Mouse (Mus musculus) lung, postnatal 25 days (tissue): ENCODE results near the gene Slc16a10.
"Not testable (repeated sequence)": the region's sequence is repeated elsewhere in the genome, so short reads cannot be mapped to it uniquely, and the experiment has no call there.

Experiments
- DNase-seq: peaks from one replicate; pipeline ENCODE4 v3.0.0; 2022; ENCODE audit warnings: low spot score

The Slc16a10 gene

DNA sequence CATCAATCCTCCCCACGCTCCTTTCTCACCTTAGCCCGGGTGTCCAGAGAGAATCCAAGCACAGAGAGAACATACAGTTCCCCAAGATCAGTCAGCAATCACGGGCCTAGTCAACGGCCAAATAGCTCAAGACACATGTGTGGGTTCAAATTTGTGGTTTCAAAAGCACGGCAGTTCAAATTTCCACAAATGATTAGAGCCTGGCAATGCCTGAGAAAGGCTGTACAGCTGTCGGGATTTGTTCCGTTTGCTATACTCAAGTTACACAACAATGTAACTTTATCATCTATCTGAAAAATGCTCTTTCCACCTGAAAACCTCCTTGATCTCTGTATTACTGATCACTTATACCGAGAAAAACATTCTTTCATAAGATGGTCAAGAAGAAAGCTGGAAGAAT is 116.5 kb downstream of the Slc16a10 start:
- no peak for DNase-seq

DNA sequence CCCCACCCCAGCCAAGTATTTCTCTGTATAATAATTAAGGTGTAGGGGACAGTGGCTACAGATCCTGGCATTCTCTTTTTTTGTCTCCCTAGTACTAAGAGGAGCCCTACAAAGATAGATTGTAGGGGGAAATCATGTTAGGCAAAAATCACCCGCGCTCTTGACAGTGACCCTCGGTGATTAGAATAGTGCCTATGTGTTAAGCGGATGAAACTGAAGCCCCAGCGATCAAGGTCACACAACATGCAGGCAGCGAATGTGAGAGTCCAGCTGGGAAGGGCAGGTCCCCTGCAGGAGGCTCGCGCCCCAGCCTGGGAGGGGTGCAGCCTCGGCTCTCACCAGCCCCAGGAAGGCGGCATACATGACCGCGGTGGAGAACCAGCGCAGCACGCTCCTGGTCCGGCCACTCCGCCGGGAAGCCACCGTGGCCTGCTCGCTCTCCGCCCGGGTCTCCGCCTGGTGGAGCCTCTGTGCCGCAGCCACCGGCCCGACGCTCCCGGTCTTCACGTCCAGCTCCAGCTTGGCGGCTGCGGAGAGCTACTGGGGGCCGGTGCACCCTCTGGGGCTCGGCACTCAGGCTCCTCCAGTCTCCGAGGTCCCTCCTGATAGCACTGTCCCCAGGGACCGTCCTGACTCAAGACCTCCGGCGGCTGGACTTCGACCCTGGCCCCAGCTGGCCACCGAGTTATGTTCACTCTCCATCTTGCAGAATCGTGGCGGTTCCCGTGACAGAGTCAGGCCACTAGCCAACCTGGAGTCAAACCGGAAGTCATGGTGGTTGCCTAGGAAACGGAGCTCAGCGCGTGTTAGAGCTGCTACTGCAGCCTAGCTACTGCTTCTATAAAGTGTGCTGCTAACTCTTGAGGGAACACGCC is 117.3 kb downstream of the Slc16a10 start, which contains the start of gene Mfsd4b1:
Gene Mfsd4b1 (minus strand): TSS at position 715 of the 875 bp plus-strand sequence.
- peak; percentile 83 for DNase-seq

- no peak for DNase-seq
These were observed 121.7 kb downstream of the Slc16a10 start for GRCm38 (mm10) chr10:40020401-40020800.

DNA sequence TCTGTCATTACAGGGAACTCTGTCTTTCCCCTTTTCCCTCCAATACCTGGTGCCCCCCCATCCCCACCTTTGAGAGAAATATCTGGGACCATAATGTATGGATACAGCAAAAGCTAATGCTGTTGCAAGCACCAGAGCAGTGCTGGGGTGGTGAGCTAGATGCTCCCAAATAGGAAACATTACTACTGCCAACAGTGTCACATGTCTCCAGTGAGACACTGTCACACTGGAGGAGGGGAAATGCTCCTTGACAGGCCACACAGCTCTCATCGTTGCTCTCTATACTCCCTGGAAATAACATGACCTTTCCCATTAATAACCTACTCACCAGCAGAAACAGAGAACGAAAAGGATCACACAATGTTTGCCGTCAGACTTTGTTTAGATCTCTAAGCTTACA is 122.6 kb downstream of the Slc16a10 start:
- no peak for DNase-seq

- DNase-seq: no peak
These were observed 123.7 kb downstream of the Slc16a10 start for GRCm38 (mm10) chr10:40018261-40018860.

- no peak for DNase-seq
These were observed 132.5 kb downstream of the Slc16a10 start for GRCm38 (mm10) chr10:40009591-40009990.

DNA sequence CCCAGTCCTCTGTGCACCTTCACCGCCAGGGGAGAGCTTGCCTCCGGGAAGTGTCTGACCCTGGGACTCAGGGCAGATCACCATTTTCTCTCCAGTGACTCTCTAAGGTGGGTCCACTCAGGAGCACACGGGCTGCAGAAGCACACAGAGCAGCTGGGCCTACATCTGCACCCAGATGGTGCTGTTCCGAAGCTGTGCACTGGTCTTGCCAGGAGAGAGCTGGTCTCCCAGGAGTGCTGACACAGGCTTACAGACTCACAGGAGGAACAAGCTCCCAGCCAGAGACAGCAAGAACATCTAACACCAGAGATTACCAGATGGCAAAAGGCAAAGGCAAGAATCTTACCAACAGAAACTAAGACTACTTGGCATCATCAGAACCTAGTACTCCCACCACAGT is 133.2 kb downstream of the Slc16a10 start:
- not testable (repeated sequence) for DNase-seq

DNA sequence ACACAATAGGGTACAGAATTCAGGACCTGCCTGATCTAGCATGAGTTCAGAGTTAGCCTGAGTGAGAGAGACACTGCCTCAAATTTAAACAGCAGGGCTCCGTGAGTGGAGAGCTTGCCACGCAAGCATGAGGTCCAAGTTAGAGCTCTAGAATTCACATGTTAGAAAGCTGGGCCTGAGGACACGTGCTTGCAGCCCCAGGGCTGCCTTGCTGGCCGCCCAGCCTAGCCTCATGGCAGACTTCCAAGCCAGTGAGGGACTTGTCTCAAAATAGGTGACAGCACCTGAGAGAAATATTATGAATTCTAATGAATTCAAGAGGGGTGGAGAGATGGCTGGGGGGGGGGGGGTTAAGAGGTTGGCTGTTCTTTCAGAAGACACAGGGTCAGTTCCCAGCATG is 134.1 kb downstream of the Slc16a10 start:
- no peak for DNase-seq

DNA sequence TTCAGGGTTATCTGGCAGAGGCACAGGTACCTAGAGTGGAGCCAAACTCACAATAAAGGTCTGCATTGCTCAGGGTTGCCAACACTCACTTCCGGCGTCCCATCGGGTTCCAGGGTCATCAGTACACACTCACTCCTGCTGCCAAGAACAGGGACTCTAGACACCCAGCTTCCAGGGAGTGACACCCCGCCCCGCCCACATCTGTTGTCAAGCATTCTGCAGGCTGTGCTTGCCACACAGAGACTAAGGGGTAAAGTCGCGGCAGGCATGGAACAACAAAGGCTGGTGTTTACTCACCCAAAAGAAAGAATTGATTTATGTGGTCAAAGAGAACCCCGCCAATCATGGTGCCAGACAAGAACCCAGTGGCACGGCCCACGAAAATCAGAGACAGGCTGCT is 135.1 kb downstream of the Slc16a10 start:
- DNase-seq: no peak

DNA sequence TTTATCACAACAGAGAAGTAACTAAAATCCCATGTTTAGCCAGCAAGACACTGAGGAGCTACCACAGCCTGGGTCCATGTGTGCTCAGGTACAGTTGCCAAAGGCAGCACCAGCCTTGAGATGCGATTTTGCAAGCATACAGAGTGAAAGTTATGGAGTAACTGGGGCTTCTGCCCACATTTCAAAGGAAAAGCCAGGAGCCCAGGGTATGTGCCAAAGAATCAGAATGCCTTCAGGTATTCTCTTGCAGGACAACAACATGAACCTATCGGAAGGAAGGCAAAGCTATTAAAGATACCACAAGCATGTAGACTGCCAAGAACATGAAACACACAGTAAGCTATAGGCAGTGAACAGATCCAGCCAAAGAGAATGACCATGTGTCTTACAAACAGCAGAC is 141.3 kb downstream of the Slc16a10 start:
- no peak for DNase-seq

DNA sequence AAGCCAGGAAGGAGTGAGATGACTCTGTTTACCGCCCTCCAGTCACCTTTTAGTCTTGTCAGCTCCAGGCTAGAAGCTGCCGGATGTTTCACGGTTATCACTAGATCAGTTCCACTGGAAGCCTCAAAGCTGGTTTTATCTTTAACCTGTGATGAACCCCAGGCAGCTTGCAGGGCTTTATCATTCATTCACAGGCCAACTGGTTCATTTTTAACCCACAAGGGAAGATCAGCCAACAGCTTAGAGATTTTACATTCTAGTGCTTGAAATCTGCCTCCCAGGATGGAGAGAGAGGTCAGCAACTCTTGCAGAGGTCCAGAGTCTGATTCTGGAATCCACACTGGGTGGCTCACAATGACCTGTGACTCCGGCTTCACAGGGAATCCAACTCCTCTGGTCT is 150.9 kb downstream of the Slc16a10 start:
- DNase-seq: no peak

- no peak for DNase-seq
These were observed 155.6 kb downstream of the Slc16a10 start, which contains the start of gene Mfsd4b5 for GRCm38 (mm10) chr10:39986466-39986865. Gene Mfsd4b5 (minus strand): TSS chr10:39986646.
